Mouse (Mus musculus) embryonic fibroblast, embryonic 13.5 days (primary cell): ENCODE measurements around the gene Spg7.

Source experiments
- CTCF ChIP-seq: IDR thresholded peaks from 2 replicates; pipeline ENCODE4 v1.5.1; 2011; ENCODE audit warnings: mild to moderate bottlenecking, control low read depth, low read length, moderate library complexity, borderline replicate concordance; ENCODE audit not compliant: insufficient read depth
- POLR2A ChIP-seq: IDR thresholded peaks from 2 replicates; pipeline ENCODE4 v1.6.1; 2011; ENCODE audit warnings: low read depth, mild to moderate bottlenecking, control low read depth, low read length, moderate library complexity

DNA sequence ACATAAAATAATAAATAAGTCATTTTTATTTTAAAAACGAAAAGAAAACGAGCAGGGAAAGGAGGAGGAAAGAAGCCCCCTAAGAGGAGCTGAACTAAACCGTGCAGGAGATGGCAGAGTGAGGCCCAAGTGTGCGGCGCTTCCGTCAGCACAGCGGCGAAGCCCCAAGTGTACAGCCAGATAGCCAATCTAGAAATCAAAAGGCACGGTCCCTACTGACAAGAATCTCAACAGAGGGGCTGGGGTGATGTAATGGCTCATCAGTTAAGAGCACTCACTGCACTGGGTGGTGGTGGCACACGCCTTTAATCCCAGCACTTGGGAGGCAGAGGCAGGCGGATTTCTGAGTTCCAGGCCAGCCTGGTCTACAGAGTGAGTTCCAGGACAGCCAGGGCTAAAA lies 25.3 kb upstream of the Spg7 start:
- no peak for TF ChIP-seq CTCF
- TF ChIP-seq POLR2A: no peak
